Mouse (Mus musculus): ENCODE data around the gene Aldh1b1. TPM values are rescaled to one million over a fixed set of nuclear protein-coding genes. Genes with fewer than 3 reads are reported as not detected.

The Aldh1b1 gene
- polyA plus RNA-seq, 1 experiment from 2014 or later: 127 TPM

- WGBS: 27% methylated on average over 4 of the region's 4 CpGs
- ATAC-seq (ENCODE audit: insufficient read depth, low FRiP score, low read depth): no peak
Measured at GRCm38 (mm10) chr4:45818814-45819207, 20.0 kb downstream of the Aldh1b1 start.

DNA sequence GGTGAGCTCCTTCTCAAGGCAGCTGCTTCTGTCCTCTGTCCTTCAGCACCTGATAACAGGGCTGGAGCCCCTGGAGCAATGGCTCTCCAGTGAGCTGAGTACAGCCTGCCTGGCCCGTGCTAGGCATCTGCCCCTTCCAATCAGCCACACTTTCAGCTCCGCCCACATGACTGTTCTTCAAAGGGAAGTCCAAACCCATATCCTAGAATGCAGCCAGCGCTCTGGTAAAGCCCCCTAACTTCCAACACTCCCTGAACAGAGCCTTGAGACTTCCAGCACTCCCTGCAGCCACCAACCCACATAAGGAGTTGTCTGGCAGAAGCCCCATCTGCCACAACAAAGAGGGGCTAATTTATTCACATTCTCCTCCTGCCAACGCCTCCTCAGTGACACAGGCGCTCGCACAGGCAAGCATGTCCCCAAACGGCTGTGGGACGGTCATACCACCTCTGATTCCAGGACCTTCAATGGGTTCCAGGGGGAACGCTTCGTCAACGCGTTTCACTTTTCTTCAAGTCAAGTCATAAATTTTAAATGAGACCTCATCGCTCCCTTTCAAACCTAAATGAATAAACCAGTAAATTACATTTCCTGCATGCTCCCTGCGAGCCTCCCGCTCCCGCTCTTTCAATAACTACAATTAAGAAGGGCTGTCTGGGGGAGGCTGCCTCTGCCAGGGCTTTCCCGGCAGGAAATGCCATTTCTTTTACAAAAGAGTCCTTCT is 20.5 kb downstream of the Aldh1b1 start:
- ATAC-seq (ENCODE audit: insufficient read depth, low FRiP score, low read depth): peak; percentile 53
- Histone ChIP-seq H3K9ac (no peak overlapping the region), H3K4me3 (replicated peaks) (peak overlapping the region; percentile 22), H3K4me2 (peak overlapping the region; percentile 56), H3K27ac (peak overlapping the region; percentile 59), H3K27me3 (replicated peaks) (peaks cover 15% of the 10 kb centered on the region), H3K36me3 (no peaks in the 10 kb centered on the region), H3K4me1 (peaks cover 4% of the 10 kb centered on the region), H3K9me3 (no peaks in the 10 kb centered on the region)
- WGBS: 5% methylated on average over 17 of the region's 17 CpGs

More at GRCm38 (mm10) chr4:45818814-45819207, 20.0 kb downstream of the Aldh1b1 start:
- no peak overlapping the region for H3K27ac ChIP-seq
- H3K4me3 ChIP-seq (replicated peaks): no peak overlapping the region; the same call in 1 of the 2 replicates
- peaks cover 9% of the 10 kb centered on the region for H3K27me3 ChIP-seq (replicated peaks)
- no peak overlapping the region for H3K9ac ChIP-seq
- H3K4me2 ChIP-seq: peak overlapping the region; percentile 56
- no peaks in the 10 kb centered on the region for H3K36me3 ChIP-seq
- H3K4me1 ChIP-seq: peaks cover 4% of the 10 kb centered on the region
- H3K9me3 ChIP-seq: no peaks in the 10 kb centered on the region

- 36% methylated on average over 8 of the region's 8 CpGs for WGBS
- H3K4me2 ChIP-seq: peak overlapping the region; percentile 56
- no peak overlapping the region for H3K9ac ChIP-seq
- H3K27me3 ChIP-seq (replicated peaks): peaks cover 24% of the 10 kb centered on the region
- H3K9me3 ChIP-seq: no peaks in the 10 kb centered on the region
- H3K27ac ChIP-seq: 0 out of 2 replicates have a peak overlapping the region, but pooled peaks have one; percentile 59
- H3K4me1 ChIP-seq: peaks cover 4% of the 10 kb centered on the region
- no peak overlapping the region for H3K4me3 ChIP-seq (replicated peaks)
- H3K36me3 ChIP-seq: no peaks in the 10 kb centered on the region
- no peak for ATAC-seq (ENCODE audit: insufficient read depth, low FRiP score, low read depth)
Measured at GRCm38 (mm10) chr4:45820074-45820830, 21.4 kb downstream of the Aldh1b1 start.

DNA sequence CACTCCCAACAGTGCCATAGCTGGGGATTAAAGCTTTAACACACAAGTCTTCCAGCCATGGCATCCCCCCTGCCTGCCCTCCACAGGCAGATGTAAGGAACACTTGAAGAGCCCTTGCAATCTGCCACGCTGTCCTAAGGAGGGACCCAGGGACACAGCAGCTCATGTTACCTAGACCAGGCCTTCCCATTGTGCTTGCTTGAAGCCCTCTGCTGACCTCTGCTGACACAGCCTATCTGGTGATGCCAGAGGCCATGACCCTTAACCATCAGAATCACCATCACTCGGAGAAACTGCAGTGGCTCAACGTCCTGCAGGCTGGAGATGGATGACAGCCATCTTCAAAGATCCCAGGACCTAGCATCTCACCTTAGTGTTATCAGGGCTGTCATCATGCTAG is 23.2 kb downstream of the Aldh1b1 start:
- no peak overlapping the region for H3K9ac ChIP-seq
- no peak for ATAC-seq (ENCODE audit: insufficient read depth, low FRiP score, low read depth)
- peaks cover 13% of the 10 kb centered on the region for H3K4me1 ChIP-seq
- H3K36me3 ChIP-seq: no peaks in the 10 kb centered on the region
- peaks cover 41% of the 10 kb centered on the region for H3K27me3 ChIP-seq (replicated peaks)
- no peak overlapping the region for H3K4me2 ChIP-seq
- H3K4me3 ChIP-seq (replicated peaks): no peak overlapping the region
- 50% methylated on average over 3 of the region's 3 CpGs for WGBS
- H3K9me3 ChIP-seq: no peaks in the 10 kb centered on the region
- no peak overlapping the region for H3K27ac ChIP-seq

- no peak overlapping the region for H3K4me3 ChIP-seq (replicated peaks)
- WGBS: 38% methylated on average over 11 of the region's 11 CpGs
- H3K4me2 ChIP-seq: no peak overlapping the region
- no peak overlapping the region for H3K27ac ChIP-seq
- no peak for ATAC-seq (ENCODE audit: insufficient read depth, low FRiP score, low read depth)
- no peak overlapping the region for H3K9ac ChIP-seq
- peaks cover 13% of the 10 kb centered on the region for H3K4me1 ChIP-seq
- no peaks in the 10 kb centered on the region for H3K36me3 ChIP-seq
- no peaks in the 10 kb centered on the region for H3K9me3 ChIP-seq
- H3K27me3 ChIP-seq (replicated peaks): peaks cover 51% of the 10 kb centered on the region
Measured at GRCm38 (mm10) chr4:45822781-45823575, 24.2 kb downstream of the Aldh1b1 start.

GRCm38 (mm10) chr4:45824049-45824760 is 25.4 kb downstream of the Aldh1b1 start:
- WGBS: 17% methylated on average over 10 of the region's 10 CpGs
- H3K27me3 ChIP-seq (replicated peaks): peaks cover 62% of the 10 kb centered on the region
- no peak overlapping the region for H3K9ac ChIP-seq
- peaks cover 11% of the 10 kb centered on the region for H3K4me1 ChIP-seq
- H3K4me2 ChIP-seq: no peak overlapping the region
- no peaks in the 10 kb centered on the region for H3K9me3 ChIP-seq
- ATAC-seq (ENCODE audit: insufficient read depth, low FRiP score, low read depth): no peak
- no peak overlapping the region for H3K4me3 ChIP-seq (replicated peaks)
- no peaks in the 10 kb centered on the region for H3K36me3 ChIP-seq
- H3K27ac ChIP-seq: no peak overlapping the region

DNA sequence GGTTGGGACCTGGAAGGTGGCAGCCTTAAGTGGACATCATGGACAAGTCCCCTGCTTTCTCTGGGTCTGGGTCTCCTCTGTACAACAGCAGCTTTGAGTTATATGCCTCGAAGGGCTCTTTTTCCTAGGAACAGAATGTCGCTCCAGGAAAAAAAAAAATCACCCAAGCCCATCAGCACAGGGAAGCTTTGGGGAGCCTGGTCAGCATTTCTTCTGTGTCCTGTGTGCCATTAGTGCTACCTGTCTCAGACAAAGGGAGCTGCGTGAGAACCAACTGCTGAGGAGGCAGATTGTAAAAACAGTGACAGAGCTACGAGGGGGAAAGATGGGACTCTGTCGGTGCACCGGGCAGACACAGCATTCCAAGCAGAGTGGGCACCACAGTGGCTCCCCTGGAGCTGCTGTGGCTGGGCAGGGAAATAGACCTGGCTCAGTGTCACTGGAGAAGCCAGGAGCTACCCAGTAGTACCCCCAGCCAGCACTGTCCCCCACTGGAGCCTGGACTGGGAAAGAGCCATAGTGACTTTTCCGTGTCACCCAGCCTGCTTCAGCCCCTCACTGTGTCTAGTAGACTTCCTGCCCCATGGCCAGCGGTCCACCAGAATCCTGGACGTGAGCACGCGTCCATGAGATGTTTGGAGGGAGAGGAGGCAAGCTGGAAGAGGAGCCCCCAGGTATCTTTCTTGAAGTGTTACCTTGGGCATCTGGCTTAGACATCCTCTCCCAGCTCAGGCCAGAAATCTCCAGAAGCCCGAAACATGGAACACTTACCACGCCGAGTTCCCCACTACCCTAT is 26.1 kb downstream of the Aldh1b1 start:
- Histone ChIP-seq H3K9me3 (no peaks in the 10 kb centered on the region), H3K27ac (no peak overlapping the region), H3K36me3 (no peaks in the 10 kb centered on the region), H3K4me1 (peaks cover 8% of the 10 kb centered on the region), H3K4me2 (no peak overlapping the region), H3K27me3 (replicated peaks) (peaks cover 70% of the 10 kb centered on the region), H3K4me3 (replicated peaks) (no peak overlapping the region), H3K9ac (no peak overlapping the region)
- 34% methylated on average over 14 of the region's 14 CpGs for WGBS
- no peak for ATAC-seq (ENCODE audit: insufficient read depth, low FRiP score, low read depth)

- peaks cover 8% of the 10 kb centered on the region for H3K4me1 ChIP-seq
- H3K27me3 ChIP-seq (replicated peaks): peaks cover 77% of the 10 kb centered on the region
- no peak within 1 kb of the TSS for H3K9ac ChIP-seq
- H3K27ac ChIP-seq: no peak within 1 kb of the TSS
- H3K9me3 ChIP-seq: no peaks in the 10 kb centered on the region
- no peak; the same call in 1 of the 2 replicates for ATAC-seq (ENCODE audit: insufficient read depth, low FRiP score, low read depth)
- peak within 1 kb of the TSS; percentile 35 for H3K4me3 ChIP-seq (replicated peaks)
- H3K4me2 ChIP-seq: peak within 1 kb of the TSS; percentile 69
- no peaks in the 10 kb centered on the region for H3K36me3 ChIP-seq
- 1% methylated on average over 91 of the region's 91 CpGs for WGBS
Measured at GRCm38 (mm10) chr4:45826275-45827040, 27.6 kb downstream of the Aldh1b1 start, which contains the start of gene Igfbpl1. TSS of gene Igfbpl1 (minus strand) at chr4:45826923.

DNA sequence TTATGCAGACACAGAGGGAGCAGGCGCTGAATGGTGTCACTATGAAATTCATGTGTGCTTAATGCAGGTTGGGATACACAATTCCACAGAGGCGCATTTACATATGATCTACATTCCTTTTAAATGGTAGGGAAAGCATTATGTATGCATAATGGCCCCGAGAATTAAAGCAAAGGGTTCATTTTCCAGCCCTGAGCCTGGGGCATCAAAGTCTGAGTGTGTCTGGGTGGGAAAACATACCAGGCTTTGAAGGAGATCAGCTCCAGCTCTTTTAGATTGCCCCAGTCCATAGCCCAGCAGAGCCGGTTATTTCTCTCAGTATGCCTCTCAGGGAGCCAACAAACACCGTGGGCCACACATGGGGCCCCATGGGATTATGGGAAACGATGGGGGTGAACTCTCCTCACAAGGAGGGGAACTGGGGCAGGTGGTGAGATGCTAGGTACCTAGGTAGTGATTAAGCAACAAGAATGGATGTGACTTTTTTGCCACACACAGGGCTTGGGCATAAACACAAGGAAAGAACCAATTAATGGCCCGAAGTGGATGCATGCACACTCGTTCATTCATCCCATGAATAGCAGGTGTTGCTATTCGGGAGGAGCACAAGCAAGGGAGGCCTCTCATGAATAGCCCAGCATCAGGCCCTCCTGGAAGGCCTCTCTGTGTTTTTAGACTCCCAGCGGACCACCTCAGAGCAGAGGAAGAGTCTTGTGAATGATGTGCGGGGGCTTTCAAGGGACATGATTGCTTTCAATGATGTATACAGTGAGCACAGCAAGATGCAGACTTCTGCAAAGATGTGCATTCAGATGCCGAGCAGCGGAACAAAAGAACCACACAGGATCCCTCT is 31.3 kb downstream of the Aldh1b1 start:
- no peaks in the 10 kb centered on the region for H3K9me3 ChIP-seq
- H3K27me3 ChIP-seq (replicated peaks): peaks cover 56% of the 10 kb centered on the region
- H3K4me1 ChIP-seq: peaks cover 8% of the 10 kb centered on the region
- no peak overlapping the region for H3K9ac ChIP-seq
- H3K4me3 ChIP-seq (replicated peaks): no peak overlapping the region
- no peak overlapping the region for H3K4me2 ChIP-seq
- 61% methylated on average over 13 of the region's 13 CpGs for WGBS
- H3K36me3 ChIP-seq: no peaks in the 10 kb centered on the region
- ATAC-seq (ENCODE audit: insufficient read depth, low FRiP score, low read depth): no peak
- no peak overlapping the region for H3K27ac ChIP-seq
